Mouse (Mus musculus) stomach, embryonic 14.5 days (tissue): ENCODE data around the gene Dync1i2. TPM values are rescaled to one million over a fixed set of nuclear protein-coding genes. Genes with fewer than 3 reads are reported as not detected.
A peak's percentile ranks its signal among the peaks of the same experiment; 100 is the strongest.

Experiments used
- ATAC-seq: fragments of 200-750 bp; cut with Nextera tagmentation; 2 replicates; pipeline ENCODE4 v1.8.0; 2017; ENCODE audit warnings: low read depth, moderate TSS enrichment; ENCODE audit not compliant: insufficient number of reproducible peaks, insufficient read depth, low FRiP score
- H3K27ac ChIP-seq: fragments of 300-500 bp; sonication (generic); 2 replicates; pipeline ENCODE4 v1.5.1; 2014; ENCODE audit warnings: mild to moderate bottlenecking, low read length, moderate library complexity, mixed read lengths
- H3K27me3 ChIP-seq: fragments of 300-500 bp; sonication (generic); 2 replicates; pipeline ENCODE4 v1.6.1; 2014; ENCODE audit warnings: low read length, control low read depth, mixed read lengths; ENCODE audit not compliant: control insufficient read depth, insufficient read depth
- H3K36me3 ChIP-seq: fragments of 300-500 bp; sonication (generic); 2 replicates; pipeline ENCODE4 v1.6.1; 2014; ENCODE audit warnings: mild to moderate bottlenecking, control low read depth, low read length, moderate library complexity, mixed read lengths; ENCODE audit not compliant: control insufficient read depth, insufficient read depth
- H3K4me1 ChIP-seq: fragments of 300-500 bp; sonication (generic); 2 replicates; pipeline ENCODE4 v1.6.1; 2014; ENCODE audit warnings: low read length, control low read depth, mixed read lengths; ENCODE audit not compliant: control insufficient read depth, insufficient read depth
- H3K4me2 ChIP-seq: fragments of 300-500 bp; sonication (generic); replicated peaks from 2 replicates; pipeline ENCODE4 v1.6.1; 2014; ENCODE audit warnings: low read depth, low read length, control low read depth
- H3K4me3 ChIP-seq: fragments of 300-500 bp; sonication (generic); 2 replicates; pipeline ENCODE4 v1.5.1; 2014; ENCODE audit warnings: low read depth, low read length, control low read depth
- H3K9ac ChIP-seq: fragments of 300-500 bp; sonication (generic); replicated peaks from 2 replicates; pipeline ENCODE4 v1.6.1; 2014; ENCODE audit warnings: low read depth, mild to moderate bottlenecking, control low read depth, low read length, moderate library complexity, mixed read lengths
- H3K9me3 ChIP-seq: fragments of 300-500 bp; sonication (generic); 2 replicates; pipeline ENCODE4 v1.6.1; 2016; ENCODE audit warnings: low read depth, low read length, control low read depth; ENCODE audit not compliant: control insufficient read depth
- WGBS: fragments of 180-500 bp; shearing (Covaris S2); extraction: QIAGEN DNeasy Blood & Tissue Kit; methylation state at CpG from one replicate; pipeline ENCODE4 v1.1.7; 2014; 5-methylcytosine and 5-hydroxymethylcytosine counted together
- polyA plus RNA-seq: library from polyadenylated mRNA; unstranded; fragments of >200 nt; fragmentation: Nextera tagmentation; extraction: Ambion mirVana; gene quantifications from 2 replicates; pipeline ENCODE4 v1.2.1, GENCODE M21; 2014

Dync1i2 gene
- polyA plus RNA-seq, 1 experiment from 2014 or later: 100 TPM

DNA sequence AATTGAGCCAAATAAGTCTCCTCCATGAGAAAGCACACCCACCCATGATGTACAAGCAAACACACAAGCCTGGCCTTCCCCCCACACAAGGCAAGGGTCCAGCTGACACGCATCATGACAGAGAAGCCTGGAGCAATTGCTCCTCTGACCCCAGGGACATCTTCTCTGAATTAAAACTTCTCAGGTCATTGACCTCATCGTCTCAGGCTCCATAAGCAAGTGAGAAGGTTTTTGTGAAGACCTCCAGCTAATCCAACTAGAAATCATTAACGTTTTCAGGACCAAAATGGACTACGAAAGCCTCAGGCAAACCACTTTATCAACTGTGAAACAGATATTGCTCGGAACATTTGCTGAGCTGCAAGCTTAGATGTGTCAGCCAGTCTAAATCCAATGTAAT lies 80.1 kb downstream of the Dync1i2 start:
- Histone ChIP-seq H3K27ac (no peak overlapping the region), H3K4me1 (peaks cover 6% of the 10 kb centered on the region), H3K4me3 (no peak overlapping the region), H3K27me3 (no peaks in the 10 kb centered on the region), H3K9ac (no peak overlapping the region), H3K36me3 (no peaks in the 10 kb centered on the region), H3K4me2 (no peak overlapping the region), H3K9me3 (no peaks in the 10 kb centered on the region)
- no peak for ATAC-seq
- WGBS: 43% methylated on average over 5 of the region's 5 CpGs

GRCm38 (mm10) chr2:71293983-71294382 lies 82.5 kb downstream of the Dync1i2 start:
- H3K4me3 ChIP-seq: no peak overlapping the region
- no peak overlapping the region for H3K27ac ChIP-seq
- H3K9me3 ChIP-seq: no peaks in the 10 kb centered on the region
- H3K36me3 ChIP-seq: no peaks in the 10 kb centered on the region
- H3K4me1 ChIP-seq: peaks cover 6% of the 10 kb centered on the region
- 70% methylated on average over 3 of the region's 3 CpGs for WGBS
- no peak overlapping the region for H3K4me2 ChIP-seq
- H3K9ac ChIP-seq: no peak overlapping the region
- ATAC-seq: no peak
- no peaks in the 10 kb centered on the region for H3K27me3 ChIP-seq

DNA sequence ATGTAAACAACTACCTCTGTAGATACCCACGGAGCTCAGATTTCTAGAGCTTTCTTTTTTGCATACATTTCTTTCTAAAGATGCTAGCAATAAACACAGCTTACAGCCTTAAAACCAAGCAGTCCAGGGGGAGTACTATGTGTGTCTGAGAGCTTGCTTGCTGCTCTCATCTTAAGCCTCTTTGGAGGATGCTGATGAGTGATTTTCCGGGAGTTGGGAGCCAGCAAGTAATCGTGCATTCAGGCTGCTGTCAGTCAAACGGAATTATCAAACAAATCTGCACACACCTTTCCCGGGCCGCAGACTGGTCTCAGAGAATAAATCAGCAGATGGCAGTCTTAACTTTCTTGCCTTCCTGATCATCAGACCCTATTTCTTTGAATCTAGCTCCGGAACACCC lies 83.0 kb downstream of the Dync1i2 start:
- Histone ChIP-seq H3K4me3 (no peak overlapping the region), H3K4me2 (no peak overlapping the region), H3K36me3 (no peaks in the 10 kb centered on the region), H3K27ac (no peak overlapping the region), H3K27me3 (no peaks in the 10 kb centered on the region), H3K9ac (no peak overlapping the region), H3K9me3 (no peaks in the 10 kb centered on the region), H3K4me1 (peaks cover 6% of the 10 kb centered on the region)
- 23% methylated on average over 7 of the region's 7 CpGs for WGBS
- no peak for ATAC-seq

GRCm38 (mm10) chr2:71295844-71296243 lies 84.3 kb downstream of the Dync1i2 start:
- Histone ChIP-seq H3K36me3 (no peaks in the 10 kb centered on the region), H3K27me3 (no peaks in the 10 kb centered on the region), H3K4me3 (no peak overlapping the region), H3K9me3 (no peaks in the 10 kb centered on the region), H3K9ac (no peak overlapping the region), H3K4me1 (peaks cover 6% of the 10 kb centered on the region), H3K4me2 (no peak overlapping the region), H3K27ac (no peak overlapping the region)
- ATAC-seq: no peak
- 85% methylated on average over 12 of the region's 12 CpGs for WGBS

DNA sequence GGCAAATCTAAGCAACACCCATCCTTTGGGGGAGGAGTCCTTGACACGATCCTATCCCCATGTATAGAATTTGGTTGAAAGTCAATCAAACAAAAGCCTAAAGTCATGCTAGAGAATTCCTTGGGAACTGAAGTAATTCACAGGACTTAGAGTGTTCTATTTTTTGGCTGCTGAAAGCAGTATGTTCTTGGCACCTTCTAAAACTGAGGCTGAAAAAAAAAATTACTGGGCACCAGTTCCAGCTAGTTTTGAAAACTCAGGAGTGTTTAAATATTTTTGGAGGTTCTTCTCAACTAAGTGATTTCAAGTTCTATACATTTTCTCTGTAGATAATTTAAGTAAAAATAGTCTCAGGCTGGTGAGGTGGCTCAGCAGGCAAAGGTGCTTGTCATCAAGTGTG lies 86.0 kb downstream of the Dync1i2 start:
- H3K27me3 ChIP-seq: no peaks in the 10 kb centered on the region
- no peak overlapping the region for H3K9ac ChIP-seq
- no peak overlapping the region for H3K4me2 ChIP-seq
- H3K9me3 ChIP-seq: no peaks in the 10 kb centered on the region
- ATAC-seq: no peak
- H3K4me3 ChIP-seq: no peak overlapping the region
- peaks cover 6% of the 10 kb centered on the region for H3K4me1 ChIP-seq
- H3K36me3 ChIP-seq: no peaks in the 10 kb centered on the region
- WGBS: 58% methylated on average over 1 of the region's 1 CpGs
- no peak overlapping the region for H3K27ac ChIP-seq

DNA sequence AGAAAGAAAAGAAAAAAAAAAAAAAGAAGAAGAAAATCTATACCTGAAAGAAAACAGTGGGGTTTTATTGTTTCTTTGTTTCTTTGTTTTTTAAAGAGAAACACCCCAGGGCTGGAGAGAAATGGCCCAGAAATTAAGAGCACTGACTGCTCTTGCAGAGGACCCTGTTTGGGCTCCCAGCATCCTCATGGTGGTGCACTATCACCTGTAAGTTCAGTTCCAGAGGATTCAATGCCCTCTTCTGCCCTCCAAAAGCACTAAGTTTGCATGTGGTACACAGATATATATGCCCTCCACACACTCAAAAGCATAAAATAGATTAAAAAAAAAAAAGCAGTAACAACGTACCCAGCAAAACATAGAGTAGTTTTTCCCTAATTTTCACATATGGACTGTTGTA lies 87.2 kb downstream of the Dync1i2 start:
- peaks cover 6% of the 10 kb centered on the region for H3K4me1 ChIP-seq
- H3K4me2 ChIP-seq: no peak overlapping the region
- no peak overlapping the region for H3K4me3 ChIP-seq
- no peak for ATAC-seq
- no peaks in the 10 kb centered on the region for H3K27me3 ChIP-seq
- no peak overlapping the region for H3K9ac ChIP-seq
- no peaks in the 10 kb centered on the region for H3K36me3 ChIP-seq
- H3K27ac ChIP-seq: no peak overlapping the region
- no peaks in the 10 kb centered on the region for H3K9me3 ChIP-seq
- WGBS: 94% methylated on average over 1 of the region's 1 CpGs

- no peak for ATAC-seq
- Histone ChIP-seq H3K4me3 (no peak overlapping the region), H3K27ac (no peak overlapping the region), H3K4me1 (peaks cover 2% of the 10 kb centered on the region; the same call in 1 of the 2 replicates), H3K9ac (no peak overlapping the region), H3K9me3 (no peaks in the 10 kb centered on the region), H3K27me3 (no peaks in the 10 kb centered on the region), H3K36me3 (no peaks in the 10 kb centered on the region), H3K4me2 (no peak overlapping the region)
- 59% methylated on average over 3 of the region's 3 CpGs for WGBS
These were observed 90.7 kb downstream of the Dync1i2 start for GRCm38 (mm10) chr2:71302156-71302663.

DNA sequence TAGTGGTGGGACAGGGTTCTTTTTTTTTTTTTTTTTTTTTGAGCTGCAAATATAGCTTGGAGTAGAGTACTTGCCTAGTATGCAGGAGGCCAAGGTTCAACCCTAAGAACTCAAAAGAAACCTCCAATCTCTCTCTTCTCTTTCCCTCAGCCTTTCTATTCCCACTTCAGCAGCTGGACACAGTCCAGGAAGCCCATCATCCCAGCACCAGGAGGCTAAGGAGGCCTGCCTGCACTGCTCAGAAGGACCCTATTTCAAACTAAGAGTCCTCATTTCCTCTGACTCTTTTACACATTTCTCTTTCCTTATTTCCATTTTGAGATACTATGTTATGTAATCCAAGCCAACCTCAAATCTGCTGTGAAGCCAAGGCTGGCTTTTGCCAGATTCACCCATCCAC lies 91.7 kb downstream of the Dync1i2 start:
- ATAC-seq: no peak
- Histone ChIP-seq H3K27ac (no peak overlapping the region), H3K4me1 (peaks cover 2% of the 10 kb centered on the region; the same call in 1 of the 2 replicates), H3K4me3 (no peak overlapping the region), H3K9ac (no peak overlapping the region), H3K36me3 (no peaks in the 10 kb centered on the region), H3K27me3 (no peaks in the 10 kb centered on the region), H3K9me3 (no peaks in the 10 kb centered on the region), H3K4me2 (no peak overlapping the region)

DNA sequence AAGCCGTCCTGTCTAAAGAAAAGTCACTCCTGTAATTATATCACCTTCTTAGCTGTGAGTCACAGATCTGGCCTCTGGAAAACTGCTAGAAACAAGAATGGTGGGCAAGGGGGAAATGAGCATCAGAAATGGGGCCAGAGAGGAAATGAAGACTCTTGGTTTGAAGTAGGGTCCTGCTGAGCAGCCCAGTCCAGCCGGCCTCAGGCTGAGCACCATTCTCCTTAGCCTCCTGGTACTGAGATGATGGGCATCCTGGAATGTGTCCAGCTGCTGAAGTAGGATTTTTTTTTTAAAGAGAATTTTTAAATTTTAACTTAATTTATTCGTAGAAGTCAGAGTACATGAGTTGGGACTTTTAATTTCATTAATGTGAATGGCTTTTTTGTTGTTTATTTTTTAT lies 93.3 kb downstream of the Dync1i2 start:
- Histone ChIP-seq H3K27me3 (no peaks in the 10 kb centered on the region), H3K9me3 (no peaks in the 10 kb centered on the region), H3K4me2 (no peak overlapping the region), H3K4me1 (peaks cover 2% of the 10 kb centered on the region; the same call in 1 of the 2 replicates), H3K27ac (no peak overlapping the region), H3K4me3 (no peak overlapping the region), H3K9ac (no peak overlapping the region), H3K36me3 (no peaks in the 10 kb centered on the region)
- 34% methylated on average over 3 of the region's 3 CpGs for WGBS
- ATAC-seq: 0 out of 2 replicates have a peak, but pooled peaks have one; percentile 46
